Mouse (Mus musculus) heart, postnatal 10 days (tissue): ENCODE measurements around the gene Olfr310. TPM values are rescaled to one million over a fixed set of nuclear protein-coding genes. Genes with fewer than 3 reads are reported as not detected.

Experiments used
- DNase-seq, 2 experiments: peaks; one replicate each; pipeline ENCODE4 v3.0.0; 2021
- intact Hi-C: fragments of 180-260 bp; cut with DNase I; formaldehyde crosslinking; loops from one replicate; pipeline ENCODE4 v1.15.1; 2025
- microRNA-seq, 2 experiments: library from miRNA; unstranded; fragments of <30 nt; microRNA quantifications; one replicate each; pipeline ENCODE4 v1.2.0; 2022
- total RNA-seq, 2 experiments: library from RNA; stranded (reverse); gene quantifications; 2 replicates each; pipeline ENCODE4 v1.2.3; 2021

The Olfr310 gene
- not detected for total RNA-seq

DNA sequence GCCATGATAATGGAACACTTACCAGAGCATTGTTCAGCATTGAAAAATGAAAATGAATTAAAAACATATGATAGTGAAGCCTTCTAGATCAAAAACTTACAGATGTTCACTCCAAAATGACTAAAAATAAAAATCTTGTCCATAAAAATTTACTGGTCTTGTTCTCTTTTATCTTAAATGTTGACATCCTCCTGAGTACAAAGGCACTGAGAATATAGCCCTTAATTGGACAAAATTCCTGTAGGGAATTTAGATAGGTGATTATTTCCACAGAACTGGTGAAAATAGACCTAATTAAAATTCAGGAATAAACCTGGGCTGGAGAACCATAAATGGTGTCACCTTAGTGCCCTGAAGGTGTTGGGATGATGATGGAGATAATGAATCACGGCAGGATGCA is at the start of gene Olfr310:
Olfr310 (minus strand) TSS at position 101 of the 400 bp plus-strand sequence.
- intact Hi-C loops: no loop called here
- DNase-seq: no peak

DNA sequence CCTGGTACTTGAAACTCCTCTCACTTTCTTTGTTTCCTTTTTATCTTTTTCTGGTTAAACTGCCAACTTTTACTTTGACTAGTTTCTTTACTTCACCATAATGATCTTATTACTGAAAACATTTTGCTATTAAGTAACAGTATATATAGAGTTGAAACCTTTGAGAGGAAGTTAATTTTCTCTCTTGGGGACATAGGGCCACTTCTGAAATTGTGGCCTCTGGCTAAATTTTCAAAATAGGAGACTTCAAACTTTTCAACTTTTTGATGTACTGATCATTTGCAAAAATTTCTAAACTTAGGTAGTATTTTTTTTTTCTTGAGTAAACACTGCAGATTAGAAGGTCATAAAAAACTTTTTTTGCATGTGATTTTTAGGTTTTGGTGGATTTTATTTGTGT is 48.6 kb upstream of the Olfr310 start, which contains the start of gene Olfr308:
Olfr308 (minus strand) TSS at position 101 of the 400 bp plus-strand sequence.
- intact Hi-C loops: no loop called here
- no peak for DNase-seq

DNA sequence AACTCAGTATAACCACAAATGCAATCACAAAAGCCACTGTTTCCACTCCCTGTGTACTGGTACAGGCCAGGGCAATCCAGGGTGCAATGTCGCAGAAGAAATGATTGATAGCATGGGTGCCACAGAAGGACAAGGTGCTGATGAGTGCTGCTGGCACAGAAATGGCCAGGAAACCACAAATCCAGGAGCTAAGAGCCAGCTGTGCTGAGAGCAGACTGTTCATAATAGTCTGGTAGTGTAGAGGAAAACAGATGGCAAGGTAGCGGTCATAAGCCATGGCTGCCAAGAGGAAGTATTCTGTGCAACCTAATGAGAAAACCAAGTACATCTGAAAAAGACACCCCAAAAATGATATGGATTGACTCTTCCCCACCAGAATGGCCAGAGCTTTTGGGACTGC is 44.4 kb upstream of the Olfr310 start:
- DNase-seq: no peak
- intact Hi-C loops: no loop called here

DNA sequence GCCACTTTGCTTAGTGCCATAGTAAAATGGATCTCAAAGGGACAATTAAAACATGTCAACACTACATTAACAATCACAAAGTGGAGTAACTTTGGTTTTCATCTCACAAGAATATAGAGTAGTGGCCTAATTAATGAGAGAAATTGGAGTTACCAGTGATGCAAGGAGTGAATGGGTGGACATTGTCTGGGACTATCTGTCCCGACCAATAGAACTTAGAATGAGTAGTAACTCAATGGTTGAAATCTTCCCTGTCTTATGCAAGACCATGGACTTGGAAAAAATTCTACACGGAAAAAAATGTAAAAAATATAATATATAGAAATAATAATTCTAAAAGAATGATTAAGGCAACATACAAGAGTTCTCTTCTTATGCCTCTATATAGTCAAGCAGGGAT is 36.6 kb upstream of the Olfr310 start, which contains the start of gene Olfr309:
Olfr309 (minus strand) TSS at position 101 of the 400 bp plus-strand sequence.
- DNase-seq: no peak
- intact Hi-C loops: no loop called here

DNA sequence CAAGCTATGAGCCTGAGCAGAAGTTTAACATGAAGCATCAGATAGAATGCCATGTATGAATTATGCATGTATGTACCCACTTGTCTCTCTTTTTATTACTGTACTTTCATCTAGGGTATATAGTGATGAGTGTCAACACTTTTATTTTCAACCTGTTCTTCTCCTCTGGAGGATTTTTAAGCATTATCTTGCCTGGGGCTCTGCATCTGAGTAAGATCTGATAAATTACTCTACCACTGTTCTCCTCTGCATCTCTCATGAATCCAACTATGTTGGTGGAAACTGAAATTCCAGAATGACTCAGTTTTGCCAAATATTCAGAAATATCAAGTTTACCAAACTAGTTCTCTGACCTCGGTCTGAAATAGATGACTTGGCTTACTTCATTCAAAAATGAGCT is 30.8 kb downstream of the Olfr310 start, which contains the start of gene Vmn2r76:
Vmn2r76 (minus strand) TSS at position 101 of the 400 bp plus-strand sequence.
- DNase-seq: no peak
- intact Hi-C loops: no loop called here

Small RNA genes lying within 50 kb of the gene (microRNA-seq; reads per million reads assigned to microRNA genes)
- gene Gm23192: 0 reads per million in 2 experiments

Other genes with a start within 250 kb of the Olfr310 start
- not detected for gene Vmn2r75, start 105.4 kb downstream of the Olfr310 start, total RNA-seq
- gene Vmn2r76, start 30.9 kb downstream of the Olfr310 start, total RNA-seq: not detected
- gene Olfr309, start 36.5 kb upstream of the Olfr310 start, total RNA-seq: not detected
- not detected for gene Olfr308, start 48.5 kb upstream of the Olfr310 start, total RNA-seq
- gene Olfr307, start 60.4 kb upstream of the Olfr310 start, total RNA-seq: not detected
- not detected for gene Olfr305, start 89.8 kb upstream of the Olfr310 start, total RNA-seq
- gene Olfr304, start 109.5 kb upstream of the Olfr310 start, total RNA-seq: not detected
- not detected for gene Olfr303, start 120.6 kb upstream of the Olfr310 start, total RNA-seq
- gene Olfr301, start 126.7 kb upstream of the Olfr310 start, total RNA-seq: not detected
- gene Olfr299, start 182.7 kb upstream of the Olfr310 start, total RNA-seq: not detected
- gene Olfr298, start 215.3 kb upstream of the Olfr310 start, total RNA-seq: not detected
- not detected for gene Olfr297, start 242.8 kb upstream of the Olfr310 start, total RNA-seq